Comparison of ENCODE assay signal across 14 mouse cellular contexts in the genomic region with DNA sequence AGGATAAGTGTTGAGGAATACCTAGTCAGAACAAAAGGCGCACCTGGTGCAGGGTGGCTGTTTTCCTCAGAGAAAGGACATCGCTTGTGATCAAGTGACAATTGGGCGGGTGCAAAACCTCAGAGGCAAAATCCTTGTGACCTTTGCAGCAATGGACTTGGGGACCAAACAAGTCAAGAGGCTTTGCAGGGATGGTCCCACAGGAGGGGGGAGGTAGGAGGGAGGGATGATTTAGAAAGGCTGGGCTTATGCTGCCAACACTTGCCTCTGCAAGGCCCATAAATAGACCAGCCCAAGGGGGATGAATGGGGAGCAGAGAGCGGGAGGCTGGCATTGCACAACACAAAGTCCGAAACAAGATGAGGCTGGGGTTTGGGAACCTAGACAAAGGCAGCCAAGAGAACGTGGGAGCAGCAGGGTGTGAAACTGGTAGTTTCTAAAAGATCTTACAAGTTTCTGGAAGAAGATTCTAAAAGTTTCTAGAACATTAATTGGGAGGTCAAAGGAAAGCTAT. TPM values are rescaled to one million over a fixed set of nuclear protein-coding genes. Genes with fewer than 3 reads are reported as not detected.
A peak's percentile ranks its signal among the peaks of the same experiment; 100 is the strongest.
DNase-seq lines count a peak whose midpoint lies in the region; ATAC-seq and TF ChIP-seq lines count a peak whose summit lies in the region.
"Had no signal": no experiment of that assay in that cellular context is flagged by ENCODE, and none has a peak within 500 bp of the region (broad histone marks: within the 10 kb centered on the region; RNA-seq: fewer than 3 reads in every experiment).

No protein-coding gene starts in this region.

- DNase-seq in forebrain, embryonic 14.5 days (ENCODE audit: low spot score), result peak; percentile 13
- no peak for DNase-seq in forebrain, postnatal 0 days
- no peak for DNase-seq in limb, embryonic 10.5 days (ENCODE audit: low spot score)
- DNase-seq in urinary bladder, postnatal 25 days (ENCODE audit: low spot score), result peak; percentile 19
- no peak for DNase-seq in urinary bladder, postnatal 4 days (ENCODE audit: low spot score in 2 of 2)
- DNase-seq in left cerebral cortex, adult 9 months (ENCODE audit: low spot score in 2 of 2), result no peak
- no peak for DNase-seq in Muller cell, postnatal 12 days (ENCODE audit: inconsistent ontology term)
- DNase-seq: adrenal gland, postnatal 10 days; kidney, postnatal 25 days had no signal

- no peak for TF ChIP-seq CTCF in forebrain, postnatal 0 days (IDR thresholded peaks at IDR 0.05; ENCODE audit: low read depth)

- peaks cover 10% of the 10 kb centered on the region for H3K4me1 ChIP-seq in forebrain, embryonic 14.5 days (ENCODE audit: control insufficient read depth, insufficient read depth, low read length)
- H3K4me1 ChIP-seq in forebrain, postnatal 0 days (ENCODE audit: insufficient read depth), result peaks cover 8% of the 10 kb centered on the region
- H3K4me1 ChIP-seq in limb, embryonic 12.5 days (replicated peaks), result peaks cover 9% of the 10 kb centered on the region; the same call in 1 of the 2 replicates
- H3K4me1 ChIP-seq in limb, embryonic 10.5 days, result peaks cover 10% of the 10 kb centered on the region; the same call in 1 of the 2 replicates

- no peak overlapping the region for H3K4me2 ChIP-seq in forebrain, embryonic 14.5 days (ENCODE audit: low read length)
- H3K4me2 ChIP-seq in forebrain, postnatal 0 days (ENCODE audit: low read depth), result no peak overlapping the region
- H3K4me2 ChIP-seq in limb, embryonic 12.5 days, result no peak overlapping the region

- H3K9me3 ChIP-seq in forebrain, embryonic 14.5 days (replicated peaks; ENCODE audit: control insufficient read depth, low read length), result no peaks in the 10 kb centered on the region
- no peaks in the 10 kb centered on the region for H3K9me3 ChIP-seq in forebrain, postnatal 0 days (ENCODE audit: low read length)
- no peaks in the 10 kb centered on the region for H3K9me3 ChIP-seq in limb, embryonic 12.5 days
- H3K9me3 ChIP-seq in limb, embryonic 10.5 days (replicated peaks), result no peaks in the 10 kb centered on the region

- no peak for ATAC-seq in forebrain, embryonic 14.5 days
- no peak for ATAC-seq in forebrain, postnatal 0 days
- ATAC-seq in limb, embryonic 12.5 days (ENCODE audit: insufficient number of reproducible peaks, insufficient read depth, low FRiP score, low TSS enrichment, low read depth), result no peak

- H3K27me3 ChIP-seq in forebrain, embryonic 14.5 days (replicated peaks; ENCODE audit: control insufficient read depth, insufficient read depth, low read length), result no peaks in the 10 kb centered on the region
- H3K27me3 ChIP-seq in forebrain, postnatal 0 days (ENCODE audit: insufficient read depth, low read length), result no peaks in the 10 kb centered on the region
- 0 out of 2 replicates have a peak, but pooled peaks cover 7% of the 10 kb centered on the region for H3K27me3 ChIP-seq in limb, embryonic 12.5 days
- peaks cover 6% of the 10 kb centered on the region; the same call in 1 of the 2 replicates for H3K27me3 ChIP-seq in limb, embryonic 10.5 days (ENCODE audit: low read depth, poor library complexity, severe bottlenecking)

- 53% methylated on average over 6 of the region's 6 CpGs for WGBS in forebrain, embryonic 14.5 days
- WGBS in forebrain, postnatal 0 days, result 54% methylated on average over 6 of the region's 6 CpGs
- WGBS in limb, embryonic 12.5 days, result 77% methylated on average over 6 of the region's 6 CpGs
- WGBS in limb, embryonic 10.5 days, result 79% methylated on average over 6 of the region's 6 CpGs

- no peak overlapping the region for H3K4me3 ChIP-seq in forebrain, embryonic 14.5 days (ENCODE audit: low read depth, low read length)
- H3K4me3 ChIP-seq in forebrain, postnatal 0 days (ENCODE audit: low read depth, low read length), result no peak overlapping the region
- no peak overlapping the region for H3K4me3 ChIP-seq in limb, embryonic 12.5 days (replicated peaks)
- H3K4me3 ChIP-seq in limb, embryonic 10.5 days, result no peak overlapping the region

- H3K9ac ChIP-seq in forebrain, embryonic 14.5 days (ENCODE audit: low read length), result no peak overlapping the region
- H3K9ac ChIP-seq in forebrain, postnatal 0 days, result no peak overlapping the region
- 0 out of 2 replicates have a peak overlapping the region, but pooled peaks have one; percentile 31 for H3K9ac ChIP-seq in limb, embryonic 12.5 days (replicated peaks)

- H3K27ac ChIP-seq in forebrain, embryonic 14.5 days (ENCODE audit: low read depth, low read length), result no peak overlapping the region
- no peak overlapping the region for H3K27ac ChIP-seq in forebrain, postnatal 0 days (ENCODE audit: low read depth, low read length)
- no peak overlapping the region for H3K27ac ChIP-seq in limb, embryonic 12.5 days
- H3K27ac ChIP-seq in limb, embryonic 10.5 days, result no peak overlapping the region

- no peaks in the 10 kb centered on the region for H3K36me3 ChIP-seq in forebrain, embryonic 14.5 days (ENCODE audit: control insufficient read depth, insufficient read depth, low read length)
- no peaks in the 10 kb centered on the region for H3K36me3 ChIP-seq in forebrain, postnatal 0 days (ENCODE audit: insufficient read depth)
- H3K36me3 ChIP-seq in limb, embryonic 12.5 days, result no peaks in the 10 kb centered on the region
- H3K36me3 ChIP-seq in limb, embryonic 10.5 days, result no peaks in the 10 kb centered on the region

RNA-seq across cellular contexts. Expression of gene Rfx2, which starts 11.7 kb away (rescaled TPM):
- 2.2 and 3.2 TPM in 2 replicates for polyA plus RNA-seq in forebrain, embryonic 14.5 days (2014; fragmentation: Nextera tagmentation; extraction: Ambion mirVana)
- total RNA-seq in forebrain, postnatal 0 days (2014; rRNA removed), result 2.4 and 3.6 TPM in 2 replicates
- polyA plus RNA-seq in forebrain, postnatal 0 days (2015; fragmentation: Nextera tagmentation; extraction: Ambion mirVana), result 2.2 and 3.4 TPM in 2 replicates
- polyA plus RNA-seq in limb, embryonic 12.5 days (2016; fragmentation: Nextera tagmentation; extraction: Ambion mirVana), result 3.6 and 4.1 TPM in 2 replicates
- 3.2 and 4.5 TPM in 2 replicates for polyA plus RNA-seq in limb, embryonic 10.5 days (2016; fragmentation: Nextera tagmentation; extraction: Ambion mirVana)

RNA-seq across cellular contexts. Expression of gene Prr22, which starts 49.0 kb away (rescaled TPM):
- 0.42 and 0.52 TPM in 2 replicates for polyA plus RNA-seq in forebrain, embryonic 14.5 days (2014; fragmentation: Nextera tagmentation; extraction: Ambion mirVana)
- 0.69 and 0.71 TPM in 2 replicates for total RNA-seq in forebrain, postnatal 0 days (2014; rRNA removed)
- polyA plus RNA-seq in forebrain, postnatal 0 days (2015; fragmentation: Nextera tagmentation; extraction: Ambion mirVana), result 0.14 and 0.25 TPM in 2 replicates
- 0.69 and 1.3 TPM in 2 replicates for polyA plus RNA-seq in limb, embryonic 12.5 days (2016; fragmentation: Nextera tagmentation; extraction: Ambion mirVana)
- polyA plus RNA-seq in limb, embryonic 10.5 days (2016; fragmentation: Nextera tagmentation; extraction: Ambion mirVana), result 1.5 and 2.2 TPM in 2 replicates

RNA-seq across cellular contexts. Expression of gene Dus3l, which starts 54.5 kb away (rescaled TPM):
- 48.2 and 57.3 TPM in 2 replicates for polyA plus RNA-seq in forebrain, embryonic 14.5 days (2014; fragmentation: Nextera tagmentation; extraction: Ambion mirVana)
- total RNA-seq in forebrain, postnatal 0 days (2014; rRNA removed), result 75.1 and 75.3 TPM in 2 replicates
- 70.4 and 79.9 TPM in 2 replicates for polyA plus RNA-seq in forebrain, postnatal 0 days (2015; fragmentation: Nextera tagmentation; extraction: Ambion mirVana)
- polyA plus RNA-seq in limb, embryonic 12.5 days (2016; fragmentation: Nextera tagmentation; extraction: Ambion mirVana), result 42.0 and 46.7 TPM in 2 replicates
- polyA plus RNA-seq in limb, embryonic 10.5 days (2016; fragmentation: Nextera tagmentation; extraction: Ambion mirVana), result 46.0 and 50.3 TPM in 2 replicates

RNA-seq across cellular contexts. Expression of gene Acsbg2, which starts 55.2 kb away (rescaled TPM):
- polyA plus RNA-seq in forebrain, embryonic 14.5 days (2014; fragmentation: Nextera tagmentation; extraction: Ambion mirVana), result not detected in 2 replicates
- not detected in 2 replicates for total RNA-seq in forebrain, postnatal 0 days (2014; rRNA removed)
- not detected in 2 replicates for polyA plus RNA-seq in forebrain, postnatal 0 days (2015; fragmentation: Nextera tagmentation; extraction: Ambion mirVana)
- polyA plus RNA-seq in limb, embryonic 12.5 days (2016; fragmentation: Nextera tagmentation; extraction: Ambion mirVana), result not detected in 2 replicates
- not detected in 2 replicates for polyA plus RNA-seq in limb, embryonic 10.5 days (2016; fragmentation: Nextera tagmentation; extraction: Ambion mirVana)
- total RNA-seq: gastrocnemius, adult 8-10 months; left cerebral cortex, postnatal 25 days had no signal
- polyA plus RNA-seq: cortical plate, adult 2 months; neural tube, embryonic 11.5 days had no signal

RNA-seq across cellular contexts. Expression of gene 1700061G19Rik, which starts 56.2 kb away (rescaled TPM):
- polyA plus RNA-seq in forebrain, embryonic 14.5 days (2014; fragmentation: Nextera tagmentation; extraction: Ambion mirVana), result 0.08 and 0.19 TPM in 2 replicates
- 0.14 TPM in 1 of 2 replicates, not detected in the other for total RNA-seq in forebrain, postnatal 0 days (2014; rRNA removed)
- polyA plus RNA-seq in forebrain, postnatal 0 days (2015; fragmentation: Nextera tagmentation; extraction: Ambion mirVana), result 0.15 and 0.48 TPM in 2 replicates
- polyA plus RNA-seq in limb, embryonic 12.5 days (2016; fragmentation: Nextera tagmentation; extraction: Ambion mirVana), result 0.26 and 0.52 TPM in 2 replicates
- 0.50 and 0.73 TPM in 2 replicates for polyA plus RNA-seq in limb, embryonic 10.5 days (2016; fragmentation: Nextera tagmentation; extraction: Ambion mirVana)
- total RNA-seq: gastrocnemius, adult 8-10 months; left cerebral cortex, postnatal 25 days had no signal

Comparison
In these comparisons a context has a peak if more than half of its experiments do, and no peak if none do; other contexts are left out.
1. DNase-seq: peak in forebrain, embryonic 14.5 days (single experiment) and urinary bladder, postnatal 25 days (single experiment); none in forebrain, postnatal 0 days (single experiment), limb, embryonic 10.5 days (single experiment), urinary bladder, postnatal 4 days (0 of 2), left cerebral cortex, adult 9 months (0 of 2) and Muller cell, postnatal 12 days (single experiment).